Mouse (Mus musculus): ENCODE results near the gene Sgcd.

The Sgcd gene

DNA sequence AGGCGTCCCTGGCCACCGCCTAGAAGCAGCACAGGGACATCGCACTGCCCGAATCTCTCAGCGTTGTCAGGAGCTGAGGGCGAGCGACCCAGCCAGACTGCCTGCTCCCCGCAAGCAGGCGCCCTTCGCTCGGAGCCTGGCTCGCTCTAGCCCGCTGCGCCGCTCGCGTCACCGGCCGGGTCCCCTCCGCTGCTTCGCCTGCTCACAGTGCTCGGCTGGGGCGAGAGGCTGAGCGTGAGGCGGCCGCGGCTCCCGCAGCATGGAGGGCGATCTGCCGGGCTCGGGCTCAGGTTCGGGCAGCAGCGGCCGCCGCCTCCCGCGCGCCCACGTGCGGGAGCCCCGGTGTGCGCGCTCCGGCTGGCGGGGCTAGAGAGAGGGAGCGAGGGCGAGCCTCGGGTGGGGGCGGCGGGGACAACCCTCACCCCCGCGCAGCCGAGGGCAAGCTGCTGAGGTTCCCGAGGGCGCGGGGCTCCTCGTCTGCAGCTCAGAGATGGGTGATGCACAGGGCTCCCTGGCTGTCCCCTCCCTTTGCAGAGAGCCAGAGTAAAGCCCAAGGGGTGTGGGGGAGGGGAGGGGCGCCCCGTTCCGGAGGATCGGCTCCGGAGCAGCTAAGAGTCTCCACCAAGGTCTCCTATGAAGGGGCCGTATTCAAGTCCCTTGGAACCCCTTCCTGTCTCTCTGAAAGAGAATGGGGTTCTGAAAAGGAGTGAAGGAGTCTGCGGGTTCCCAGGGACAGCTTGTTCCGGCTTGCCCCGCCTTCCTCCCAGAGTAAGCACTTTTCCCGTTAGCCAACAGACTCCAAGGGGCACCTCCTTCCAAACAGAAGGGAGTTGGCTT, at the start of gene Sgcd:
TSS of gene Sgcd (minus strand) at position 273 of the 837 bp plus-strand sequence.
- DNase-seq = peak; percentile 54 to 62

GRCm38 (mm10) chr11:48038051-48038450, 49.3 kb upstream of the Sgcd start:
- no peak for DNase-seq

DNA sequence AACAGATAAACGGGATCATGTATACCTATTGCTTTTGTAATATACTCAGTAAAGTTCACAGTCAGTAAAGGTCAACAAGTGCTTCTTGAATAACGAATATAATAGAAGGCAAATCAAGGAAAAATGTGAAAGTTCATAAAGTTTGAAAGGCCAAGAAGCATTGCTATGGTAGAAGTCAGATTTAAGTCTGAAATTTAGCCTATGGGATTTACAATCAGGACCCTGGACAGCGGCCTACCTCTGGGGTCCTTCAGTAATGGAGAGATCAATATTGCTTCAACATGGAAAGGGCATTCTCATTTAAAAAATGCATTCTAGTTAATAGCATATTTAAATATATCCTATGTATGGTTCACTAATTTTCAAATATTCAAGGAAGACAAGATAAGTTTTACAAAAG, 24.1 kb upstream of the Sgcd start:
- DNase-seq = no peak

- no peak for DNase-seq
Measured at GRCm38 (mm10) chr11:47988333-47988696, 454 bp downstream of the Sgcd start.

GRCm38 (mm10) chr11:47987893-47988267, 889 bp downstream of the Sgcd start:
- no peak for DNase-seq

DNA sequence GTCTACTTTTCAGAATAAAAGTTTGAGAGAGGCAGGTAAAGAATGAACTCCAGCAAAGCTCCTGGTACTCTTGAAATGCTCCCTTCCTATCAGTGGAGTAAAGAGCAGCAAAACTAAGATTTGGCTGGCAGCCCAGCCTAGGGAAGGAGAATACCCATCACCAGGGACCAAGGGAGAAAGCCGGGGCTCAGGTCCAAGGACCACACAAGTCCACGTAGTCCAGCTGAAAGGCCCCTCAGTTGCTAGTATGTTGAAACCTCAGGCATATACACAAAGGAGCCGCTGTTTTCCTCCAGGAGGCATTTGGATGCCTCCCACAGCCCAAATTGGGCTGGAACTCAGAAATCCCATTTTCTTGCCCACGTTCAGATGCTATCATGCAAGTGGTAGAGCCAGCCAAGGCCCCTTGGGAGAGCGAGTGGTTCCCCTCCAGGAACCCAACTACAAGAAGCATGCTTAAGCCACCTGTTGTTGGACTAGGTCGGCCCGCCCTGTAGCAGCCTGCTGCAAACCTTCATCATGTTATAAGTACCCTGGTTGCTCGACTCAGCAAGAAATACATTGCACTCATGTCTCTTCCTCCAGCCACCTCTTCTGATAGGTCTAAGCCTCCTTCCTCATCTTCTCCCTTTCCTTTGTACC, 1.4 kb downstream of the Sgcd start:
- peak; percentile 10 to 17 for DNase-seq

- no peak for DNase-seq
Measured at GRCm38 (mm10) chr11:47982152-47982551, 6.6 kb downstream of the Sgcd start.

DNA sequence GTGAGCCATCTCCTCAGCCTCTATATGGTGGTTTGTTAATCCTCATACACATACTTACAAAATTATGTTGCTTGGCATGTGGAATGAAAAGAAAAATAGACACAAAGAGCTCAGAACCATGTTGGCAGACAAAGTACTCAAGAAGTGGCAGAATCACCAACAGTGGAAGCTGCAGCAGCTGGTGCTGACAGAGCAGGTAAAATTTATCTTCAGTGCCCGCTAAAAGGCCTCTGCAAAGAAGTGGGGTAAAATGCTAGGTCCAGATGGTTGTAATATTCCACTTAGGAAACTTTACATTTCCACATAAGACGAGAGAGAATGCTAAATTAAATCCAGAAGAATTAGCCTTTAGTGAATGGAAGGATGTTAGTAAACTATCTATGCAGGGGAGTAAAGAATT, 7.7 kb downstream of the Sgcd start:
- DNase-seq = no peak

- DNase-seq = peak; percentile 22 to 42
Measured at GRCm38 (mm10) chr11:47953291-47953690, 35.5 kb downstream of the Sgcd start.

DNA sequence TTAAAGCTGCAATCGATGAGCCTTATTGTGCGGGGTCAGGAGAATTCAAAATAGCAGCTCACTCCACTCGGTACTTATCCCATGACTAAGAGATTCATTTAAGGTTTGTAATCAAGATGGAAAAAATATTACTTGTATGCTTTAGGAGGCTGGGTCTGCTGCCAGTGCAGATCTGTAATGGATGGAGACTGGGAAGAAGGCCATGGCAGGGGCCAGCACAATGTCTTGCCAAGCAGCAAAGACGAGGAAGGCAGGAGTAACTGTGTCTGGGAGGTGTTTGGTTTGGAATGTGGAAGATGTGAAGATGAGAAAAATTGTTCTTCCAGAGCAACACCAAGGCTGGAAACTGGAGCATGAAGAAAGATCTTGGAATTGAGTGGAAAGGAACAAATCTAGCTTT, 36.4 kb downstream of the Sgcd start:
- DNase-seq = peak; percentile 26 to 54

DNA sequence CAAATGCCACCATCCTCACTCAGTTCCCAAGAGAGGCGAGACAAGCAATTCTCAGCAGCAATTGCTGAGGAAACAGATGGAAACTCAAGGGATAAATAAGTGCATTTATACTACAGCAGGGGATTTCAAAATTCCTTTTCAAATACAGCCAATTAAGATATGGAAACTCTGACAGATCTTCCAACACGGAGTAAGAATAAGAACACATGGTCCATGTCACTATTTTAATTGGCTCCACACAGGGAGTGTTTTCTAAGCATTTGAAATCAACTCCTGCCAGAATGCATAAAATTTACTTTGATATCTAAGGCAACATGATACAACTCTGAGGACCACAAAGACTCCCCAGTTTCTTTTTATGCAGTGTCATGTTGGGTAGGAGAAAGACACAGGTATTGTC, 49.0 kb downstream of the Sgcd start:
- DNase-seq = no peak

- DNase-seq = no peak
Measured at GRCm38 (mm10) chr11:47917616-47918015, 71.2 kb downstream of the Sgcd start.

- DNase-seq = no peak
Measured at GRCm38 (mm10) chr11:47891617-47892172, 97.1 kb downstream of the Sgcd start.

DNA sequence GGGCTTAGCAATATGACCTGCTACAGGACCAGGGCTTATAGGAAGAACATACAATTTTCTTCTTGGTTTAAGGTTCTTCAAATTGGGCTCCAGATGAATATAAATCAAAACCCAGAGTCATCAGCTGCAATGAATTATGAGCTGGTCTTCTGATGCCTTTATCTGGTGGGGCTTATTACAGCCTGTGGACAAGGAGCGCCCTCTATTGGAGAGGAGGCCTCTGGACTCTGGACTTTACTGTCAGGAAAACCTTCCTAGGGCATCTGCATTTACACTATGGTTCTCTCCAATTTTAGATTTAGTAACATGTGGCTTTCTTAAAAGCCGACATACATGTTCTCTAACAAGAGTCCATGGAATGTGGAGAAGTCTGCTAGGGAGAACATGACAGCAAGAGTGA, 98.5 kb downstream of the Sgcd start:
- DNase-seq = peak; percentile 53 to 72

- peak; percentile 80 to 82 for DNase-seq
Measured at GRCm38 (mm10) chr11:47885310-47885709, 103.5 kb downstream of the Sgcd start.

- DNase-seq = no peak
Measured at GRCm38 (mm10) chr11:47883545-47883944, 105.2 kb downstream of the Sgcd start.

GRCm38 (mm10) chr11:47876633-47877170, 112.1 kb downstream of the Sgcd start:
- DNase-seq = no peak

DNA sequence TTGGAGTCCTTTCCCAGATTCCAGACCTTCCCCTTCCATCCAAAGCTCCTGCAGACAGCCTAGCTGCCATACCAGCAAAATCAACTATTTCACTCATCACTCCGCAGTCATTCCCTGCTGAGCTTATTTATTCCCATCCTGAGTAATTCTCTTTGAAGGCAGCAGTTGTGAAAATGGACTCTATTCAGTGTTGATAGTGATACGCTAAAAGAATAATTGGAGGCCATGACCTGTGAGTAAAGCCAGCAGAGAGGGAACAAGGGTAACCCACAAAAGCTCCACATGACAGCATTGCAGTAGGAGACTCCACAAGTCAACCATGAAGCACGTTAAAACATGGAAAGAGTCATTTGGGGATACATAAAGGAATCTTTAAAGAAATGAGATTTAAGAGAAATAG, 142.9 kb downstream of the Sgcd start:
- no peak for DNase-seq

DNA sequence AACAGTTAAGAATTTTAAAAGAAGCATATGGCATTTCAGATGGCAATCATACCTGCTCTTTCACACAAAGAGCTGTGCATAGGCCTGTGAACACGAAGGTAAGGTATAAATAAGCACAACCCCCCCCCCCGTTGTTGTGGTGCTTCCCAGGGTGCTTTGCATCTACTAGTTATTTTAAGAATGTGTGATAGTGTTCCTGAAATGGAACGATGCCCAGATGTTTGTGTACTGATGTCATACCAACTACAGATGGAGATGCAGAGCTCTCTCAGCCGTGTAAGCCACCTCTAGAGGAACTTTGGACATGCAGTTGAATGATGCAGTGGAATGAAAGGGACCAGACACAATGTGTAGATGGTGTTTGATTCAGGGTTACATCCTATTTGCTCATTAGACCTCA, 155.5 kb downstream of the Sgcd start:
- no peak for DNase-seq

GRCm38 (mm10) chr11:47810307-47810706, 178.5 kb downstream of the Sgcd start:
- no peak for DNase-seq

GRCm38 (mm10) chr11:47804101-47804715, 184.6 kb downstream of the Sgcd start:
- peak; percentile 54 to 56 for DNase-seq

GRCm38 (mm10) chr11:47777916-47778226, 210.9 kb downstream of the Sgcd start:
- no peak for DNase-seq

DNA sequence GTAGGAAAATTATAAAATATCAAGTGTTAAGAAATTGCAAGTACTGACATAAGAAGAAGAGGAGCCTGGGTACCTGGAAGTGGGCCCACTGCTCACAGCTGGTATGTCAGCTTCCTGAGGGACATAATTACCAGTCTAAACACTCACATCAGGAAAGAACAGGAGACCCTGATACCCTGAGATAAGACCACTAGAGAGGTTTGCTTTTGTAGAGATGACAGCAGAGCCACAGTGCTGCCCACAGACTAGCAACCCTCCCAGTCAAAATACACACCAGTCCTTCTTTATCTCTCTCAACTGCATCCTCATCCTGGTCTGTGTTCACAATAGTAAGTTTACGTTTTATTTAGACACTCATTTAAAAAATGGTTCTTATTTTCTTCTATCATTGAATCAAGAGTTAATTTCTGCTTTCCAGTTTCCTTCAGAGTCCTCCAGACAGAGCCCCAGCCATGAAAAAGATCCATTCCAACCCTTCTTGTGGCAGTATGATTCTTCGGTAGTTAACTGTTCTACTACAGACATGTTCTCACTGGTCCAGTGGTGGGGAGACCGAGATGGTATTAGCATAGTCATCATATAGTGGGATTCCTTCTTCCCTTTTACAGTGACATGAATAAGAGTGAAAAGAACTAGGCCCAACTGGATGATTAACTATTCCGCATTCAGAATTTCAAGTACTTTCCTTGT, 211.4 kb downstream of the Sgcd start:
- no peak for DNase-seq

All from cerebellum, postnatal 14 days (tissue).